Mouse (Mus musculus): ENCODE measurements around the gene Cdcp2.

Cdcp2 gene

GRCm38 (mm10) chr4:107096841-107097373, at the start of gene Cdcp2:
Cdcp2 (plus strand) TSS chr4:107096891.
- DNase-seq (ENCODE audit: low read depth): no peak

DNA sequence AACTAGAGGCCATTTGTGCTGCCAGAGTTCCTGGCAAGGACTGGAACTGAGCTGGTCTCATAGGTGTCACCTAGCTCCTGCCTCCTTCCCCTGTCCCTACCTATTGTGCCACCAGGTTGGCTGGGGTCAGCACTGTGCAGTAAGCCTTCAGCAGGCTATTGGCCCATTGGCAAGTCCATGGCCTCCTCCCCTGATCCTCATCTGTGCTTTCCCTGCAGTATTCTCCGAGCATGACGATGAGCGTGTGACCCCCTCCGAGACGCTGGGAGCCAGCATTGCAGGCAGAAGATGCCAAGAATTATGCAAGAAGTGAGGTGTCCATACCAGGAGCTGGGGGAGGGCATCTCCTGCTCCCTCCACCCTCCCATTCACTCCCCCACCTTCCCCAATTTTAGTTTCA, 48.9 kb upstream of the Cdcp2 start:
- no peak for DNase-seq (ENCODE audit: low read depth)

GRCm38 (mm10) chr4:107048568-107049162, 48.0 kb upstream of the Cdcp2 start:
- no peak for DNase-seq (ENCODE audit: low read depth)

DNA sequence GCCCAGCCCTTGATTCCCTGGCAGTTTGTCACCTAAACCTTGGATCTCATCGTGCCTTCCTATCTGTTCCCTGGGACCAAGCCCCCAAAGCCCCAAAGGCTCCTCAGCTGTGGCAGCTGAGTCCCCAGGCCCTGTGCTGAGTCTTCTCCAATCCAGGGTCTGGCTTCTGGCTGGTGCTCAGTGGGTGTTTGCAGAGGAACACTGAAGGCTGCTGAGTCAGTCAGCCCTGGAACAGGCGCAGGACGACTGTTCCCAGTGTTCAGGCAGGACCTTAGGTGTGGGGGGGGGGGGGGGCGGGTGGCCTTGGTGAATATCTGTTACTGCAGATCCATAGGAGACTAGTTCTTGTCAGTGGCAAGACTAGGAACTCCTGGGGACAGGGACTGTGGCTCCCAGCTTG, 44.8 kb upstream of the Cdcp2 start:
- no peak for DNase-seq (ENCODE audit: low read depth)

GRCm38 (mm10) chr4:107052962-107053553, 43.6 kb upstream of the Cdcp2 start:
- no peak for DNase-seq (ENCODE audit: low read depth)

- DNase-seq (ENCODE audit: low read depth): no peak
Measured at GRCm38 (mm10) chr4:107056088-107056487, 40.6 kb upstream of the Cdcp2 start.

DNA sequence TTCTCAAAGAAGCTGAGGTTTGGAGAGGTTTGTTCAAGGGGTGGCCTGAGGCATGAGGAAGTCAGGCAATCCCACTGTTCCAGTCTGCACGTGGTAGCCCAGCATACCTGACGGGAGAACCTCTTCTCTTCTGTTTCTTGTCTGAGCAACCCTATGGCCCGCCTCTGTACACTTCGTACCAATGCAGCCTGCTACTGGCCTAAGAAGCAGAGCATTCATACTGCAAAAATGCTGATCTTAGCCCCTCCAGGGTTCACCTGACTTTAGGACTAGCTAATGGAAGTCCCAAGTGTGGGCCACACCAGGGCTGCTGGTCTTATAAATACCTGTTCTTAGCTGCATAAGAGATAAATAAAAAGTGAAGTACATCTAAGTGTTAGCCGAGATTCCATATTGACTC, 38.3 kb upstream of the Cdcp2 start:
- DNase-seq (ENCODE audit: low read depth): no peak

GRCm38 (mm10) chr4:107058781-107059180, 37.9 kb upstream of the Cdcp2 start:
- no peak for DNase-seq (ENCODE audit: low read depth)

DNA sequence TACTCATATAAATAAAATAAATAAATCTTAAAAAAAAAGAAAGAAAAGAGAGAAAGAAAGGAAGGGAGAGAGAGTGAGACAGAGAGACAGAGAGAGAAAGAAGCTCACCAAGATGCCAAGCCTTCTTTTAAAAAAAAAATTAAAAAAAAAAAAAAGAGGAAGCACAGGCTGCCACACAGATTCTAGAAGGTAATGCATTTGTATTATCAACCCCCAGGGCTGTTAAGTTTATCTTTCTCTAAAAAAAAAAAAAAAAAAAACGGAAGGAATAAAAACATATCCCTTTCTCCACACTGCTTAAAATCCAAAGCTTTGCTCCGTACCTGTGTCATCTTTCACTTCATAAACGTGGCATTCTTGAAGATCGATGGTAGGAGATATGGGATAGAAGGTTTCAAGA, 35.1 kb upstream of the Cdcp2 start:
- DNase-seq (ENCODE audit: low read depth): no peak

DNA sequence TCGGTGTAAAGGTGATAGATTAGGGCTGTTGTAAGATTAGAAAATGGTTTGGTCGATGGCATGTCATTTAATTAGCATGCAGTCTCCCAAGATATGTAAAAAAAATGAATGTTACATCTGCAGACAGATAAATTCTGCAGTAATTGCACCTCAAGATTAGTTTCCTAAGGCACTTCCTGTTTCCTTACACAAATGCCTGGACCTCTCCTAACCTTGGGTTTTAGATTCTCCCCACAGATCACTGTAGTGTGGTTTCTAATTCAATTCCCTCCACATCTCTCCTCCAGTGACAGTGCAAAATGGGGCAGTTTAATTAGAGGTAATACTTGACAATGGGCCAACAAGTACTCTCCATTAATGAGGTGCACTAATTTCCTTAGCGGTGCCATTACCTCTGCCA, 33.5 kb upstream of the Cdcp2 start:
- DNase-seq (ENCODE audit: low read depth): no peak

- no peak for DNase-seq (ENCODE audit: low read depth)
Measured at GRCm38 (mm10) chr4:107064394-107065098, 32.1 kb upstream of the Cdcp2 start.

DNA sequence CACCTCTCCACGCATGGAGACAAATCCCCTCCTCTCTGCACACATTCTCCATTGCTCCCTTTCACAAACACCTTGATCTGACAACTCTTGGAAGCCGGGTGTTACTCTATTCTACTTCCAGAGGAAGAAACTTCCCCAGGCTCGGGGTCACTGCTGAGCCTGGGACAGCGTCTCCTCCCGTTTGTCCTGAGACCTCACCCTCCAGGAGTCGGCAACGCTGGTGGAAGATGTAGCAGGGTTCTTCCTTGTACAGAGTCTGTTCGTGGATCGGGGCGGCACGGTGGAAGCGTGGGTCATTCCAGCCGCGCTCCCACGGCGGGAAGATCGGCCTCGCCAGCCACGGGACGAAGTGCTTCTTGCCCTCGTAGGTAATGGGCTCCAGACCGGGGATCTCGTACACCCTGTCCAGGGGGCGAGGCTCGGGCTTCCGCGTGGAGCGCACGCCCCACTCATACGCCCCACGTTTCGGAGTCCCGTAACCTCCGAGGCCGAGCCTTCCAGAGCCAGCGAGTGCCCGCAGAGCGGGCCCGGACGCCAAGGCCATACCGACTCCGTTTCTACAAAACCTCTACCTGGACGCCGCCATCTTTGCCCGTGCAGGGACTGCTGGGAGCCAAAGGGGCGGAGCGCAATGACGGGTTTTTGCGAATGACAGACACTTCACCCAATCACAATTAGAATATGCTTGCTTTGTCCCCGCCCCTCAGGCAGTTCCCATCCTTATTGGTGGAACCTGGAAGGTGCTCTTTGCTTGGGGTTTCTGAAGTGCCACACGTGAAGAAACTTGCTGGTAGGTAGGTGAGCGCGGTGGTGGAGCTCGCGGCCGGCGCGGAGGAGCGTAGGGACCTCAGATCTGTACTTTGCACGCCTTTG, 30.2 kb upstream of the Cdcp2 start, which contains the start of the genes Mrpl37 and Cyb5rl:
Mrpl37 (minus strand) TSS at position 617 of the 873 bp plus-strand sequence.
Cyb5rl (plus strand) TSS at position 737 of the 873 bp plus-strand sequence.
- peak; percentile 96 for DNase-seq (ENCODE audit: low read depth)

GRCm38 (mm10) chr4:107067151-107067840, 29.4 kb upstream of the Cdcp2 start:
- no peak for DNase-seq (ENCODE audit: low read depth)

DNA sequence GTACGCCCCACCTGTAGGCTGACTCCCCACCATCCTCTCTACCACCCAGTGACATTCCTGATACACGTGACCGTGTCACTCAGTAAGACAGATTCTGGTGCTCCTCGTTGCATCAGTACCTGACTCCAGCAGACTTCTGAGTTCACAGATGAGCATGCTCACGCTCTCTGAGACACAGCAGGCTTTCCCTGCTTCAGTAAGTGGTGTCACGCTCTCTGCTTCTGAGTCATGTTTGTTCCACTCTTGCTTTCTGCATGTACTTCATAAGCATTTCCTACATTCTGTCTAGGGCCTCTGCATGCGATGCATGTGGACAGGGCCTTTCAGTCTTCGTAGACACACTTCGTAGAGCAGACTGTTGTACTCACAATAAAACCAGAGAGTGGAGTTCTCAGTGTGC, 24.3 kb upstream of the Cdcp2 start:
- no peak for DNase-seq (ENCODE audit: low read depth)

DNA sequence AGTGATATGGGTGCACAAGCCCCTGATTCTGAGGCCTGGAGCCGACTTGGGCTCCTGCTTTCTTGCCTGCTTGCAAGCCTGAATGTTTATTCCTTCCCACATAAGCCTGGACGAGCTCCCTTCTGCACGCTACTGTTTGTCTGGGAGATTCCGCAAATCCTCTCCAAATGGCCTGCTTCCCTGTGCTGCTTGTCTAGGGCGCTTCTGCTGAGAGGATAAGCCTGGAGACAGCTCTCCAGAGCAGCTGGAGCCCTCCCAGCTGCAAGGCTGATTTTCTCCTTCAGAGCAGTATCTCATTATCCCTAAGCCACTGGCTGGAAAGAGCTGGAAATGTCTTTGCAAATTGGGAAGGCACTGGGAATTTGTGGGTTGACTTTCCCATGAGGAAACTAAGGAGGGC, 21.2 kb upstream of the Cdcp2 start:
- DNase-seq (ENCODE audit: low read depth): no peak

DNA sequence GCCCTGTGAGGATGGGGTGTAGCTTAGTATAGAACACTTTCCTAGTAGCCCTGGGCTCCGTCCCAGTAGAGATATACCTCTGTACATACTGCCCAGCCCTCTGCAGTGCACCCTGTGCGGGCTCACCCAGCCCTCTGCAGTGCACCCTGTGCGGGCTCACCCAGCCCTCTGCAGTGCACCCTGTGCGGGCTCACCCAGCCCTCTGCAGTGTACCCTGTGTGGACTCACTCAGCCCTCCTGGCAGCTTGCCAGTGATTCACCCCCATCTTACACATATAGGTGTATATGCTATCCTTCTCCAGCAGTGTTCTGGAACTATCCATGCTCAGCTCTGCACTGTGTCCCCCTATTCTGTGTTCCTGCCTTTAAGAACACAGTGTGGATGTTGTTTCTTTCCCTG, 17.8 kb upstream of the Cdcp2 start:
- no peak for DNase-seq (ENCODE audit: low read depth)

GRCm38 (mm10) chr4:107079716-107080115, 17.0 kb upstream of the Cdcp2 start:
- DNase-seq (ENCODE audit: low read depth): no peak

GRCm38 (mm10) chr4:107082185-107082584, 14.5 kb upstream of the Cdcp2 start:
- DNase-seq (ENCODE audit: low read depth): no peak

GRCm38 (mm10) chr4:107083126-107083525, 13.6 kb upstream of the Cdcp2 start:
- no peak for DNase-seq (ENCODE audit: low read depth)

- DNase-seq (ENCODE audit: low read depth): no peak
Measured at GRCm38 (mm10) chr4:107084343-107084742, 12.3 kb upstream of the Cdcp2 start.

DNA sequence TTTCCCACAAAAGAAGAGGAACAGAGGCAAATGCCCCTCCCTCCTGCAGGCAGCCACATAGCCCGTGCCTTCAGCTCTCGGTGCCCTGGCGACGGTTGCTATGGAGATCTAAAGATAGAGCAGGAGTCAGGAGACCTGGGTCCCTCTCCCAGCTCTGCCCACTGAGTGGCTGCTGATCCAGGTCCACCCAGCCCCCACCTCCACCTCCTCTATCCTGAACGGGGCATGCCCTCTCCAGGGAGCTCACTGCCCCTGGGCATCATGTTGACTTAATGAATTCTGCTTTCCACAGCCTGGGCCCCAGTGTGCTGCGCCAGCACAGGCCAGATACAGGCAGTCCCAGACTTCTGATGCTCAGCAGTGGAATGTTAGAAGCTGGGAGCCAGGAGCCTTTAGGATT, 11.8 kb upstream of the Cdcp2 start:
- DNase-seq (ENCODE audit: low read depth): no peak

GRCm38 (mm10) chr4:107091696-107092095, 5.0 kb upstream of the Cdcp2 start:
- DNase-seq (ENCODE audit: low read depth): no peak

Data from c-Kit-positive CD71-positive TER-119-negative erythroid progenitor cells, embryonic 14.5 days (primary cell).